Mouse (Mus musculus) lung, postnatal 0 days (tissue): Measurements from ENCODE around the gene Ncs1. TPM values are rescaled to one million over a fixed set of nuclear protein-coding genes. Genes with fewer than 3 reads are reported as not detected.

Source experiments
- ATAC-seq: fragments of 200-750 bp; cut with Nextera tagmentation; 2 replicates; pipeline ENCODE4 v1.8.0; 2017; ENCODE audit warnings: moderate library complexity
- DNase-seq: peaks from one replicate; pipeline ENCODE4 v3.0.0-alpha.2; 2016; ENCODE audit warnings: low spot score
- H3K27ac ChIP-seq: fragments of 300-500 bp; sonication (generic); 2 replicates; pipeline ENCODE4 v1.5.1; 2014; ENCODE audit warnings: antibody characterized with exemption, mild to moderate bottlenecking, low read length, mixed read lengths
- H3K27me3 ChIP-seq: fragments of 300-500 bp; sonication (generic); replicated peaks from 2 replicates; pipeline ENCODE4 v1.6.1; 2014; ENCODE audit warnings: low read length, mixed read lengths; ENCODE audit not compliant: insufficient read depth
- H3K36me3 ChIP-seq: fragments of 300-500 bp; sonication (generic); 2 replicates; pipeline ENCODE4 v1.6.1; 2014; ENCODE audit warnings: low read length, mixed read lengths; ENCODE audit not compliant: insufficient read depth
- H3K4me1 ChIP-seq: fragments of 300-500 bp; sonication (generic); 2 replicates; pipeline ENCODE4 v1.6.1; 2014; ENCODE audit warnings: antibody characterized with exemption, low read depth, low read length, mixed read lengths; ENCODE audit not compliant: insufficient read depth
- H3K4me2 ChIP-seq: fragments of 300-500 bp; sonication (generic); replicated peaks from 2 replicates; pipeline ENCODE4 v1.6.1; 2014; ENCODE audit warnings: low read depth, mild to moderate bottlenecking, low read length, moderate library complexity, mixed read lengths
- H3K4me3 ChIP-seq: fragments of 300-500 bp; sonication (generic); 2 replicates; pipeline ENCODE4 v1.5.1; 2014; ENCODE audit warnings: low read depth, low read length
- H3K9ac ChIP-seq: fragments of 300-500 bp; sonication (generic); replicated peaks from 2 replicates; pipeline ENCODE4 v1.6.1; 2014; ENCODE audit warnings: low read depth, mild to moderate bottlenecking
- H3K9me3 ChIP-seq: fragments of 300-500 bp; sonication (generic); 2 replicates; pipeline ENCODE4 v1.6.1; 2016; ENCODE audit warnings: low read length, mixed read lengths
- CTCF ChIP-seq: IDR thresholded peaks from 2 replicates; pipeline ENCODE4 v1.5.1; 2016; ENCODE audit warnings: antibody characterized with exemption, mild to moderate bottlenecking
- EP300 ChIP-seq: IDR thresholded peaks from 2 replicates; pipeline ENCODE4 v1.6.1; 2016; ENCODE audit warnings: antibody characterized with exemption, mild to moderate bottlenecking, control low read depth
- WGBS: fragments of 180-500 bp; shearing (Covaris S2); extraction: QIAGEN DNeasy Blood & Tissue Kit; methylation state at CpG from one replicate; pipeline ENCODE4 v1.1.7; 2014; 5-methylcytosine and 5-hydroxymethylcytosine counted together
- polyA plus RNA-seq: library from polyadenylated mRNA; unstranded; fragments of >200 nt; fragmentation: Nextera tagmentation; extraction: Ambion mirVana; gene quantifications from 2 replicates; pipeline ENCODE4 v1.2.1, GENCODE M21; 2015

Ncs1 gene
- polyA plus RNA-seq, 1 experiment from 2014 or later: 3.8 TPM

DNA sequence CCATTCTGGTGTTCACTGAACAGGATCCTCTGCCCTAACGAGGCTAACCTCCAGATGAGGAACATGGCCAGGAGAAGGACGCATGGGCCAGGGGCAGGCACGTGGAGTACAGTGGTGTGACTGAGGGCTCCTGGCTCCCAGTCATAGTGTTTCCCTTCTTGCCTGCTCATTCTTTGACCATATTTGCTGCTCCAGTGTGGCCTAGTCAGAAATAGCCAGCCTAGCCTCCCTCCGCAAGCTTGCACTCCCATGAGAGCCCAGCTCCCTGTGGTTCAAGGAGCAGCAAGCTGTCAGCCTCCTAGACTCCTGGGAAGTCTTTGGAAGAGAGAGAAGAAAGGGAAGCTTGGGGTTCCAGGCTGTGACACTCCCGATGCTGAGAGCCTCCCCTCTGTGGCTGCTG lies 40.9 kb upstream of the Ncs1 start:
- H3K27ac ChIP-seq: no peak overlapping the region
- H3K4me1 ChIP-seq: no peaks in the 10 kb centered on the region
- H3K9me3 ChIP-seq: no peaks in the 10 kb centered on the region
- ATAC-seq (no peak), DNase-seq (no peak)
- no peaks in the 10 kb centered on the region for H3K27me3 ChIP-seq
- H3K4me3 ChIP-seq: no peak overlapping the region
- peaks cover 12% of the 10 kb centered on the region; the same call in 1 of the 2 replicates for H3K36me3 ChIP-seq
- no peak overlapping the region for H3K4me2 ChIP-seq
- TF ChIP-seq CTCF (no peak), EP300 (no peak)
- 77% methylated on average over 5 of the region's 5 CpGs for WGBS
- no peak overlapping the region for H3K9ac ChIP-seq

DNA sequence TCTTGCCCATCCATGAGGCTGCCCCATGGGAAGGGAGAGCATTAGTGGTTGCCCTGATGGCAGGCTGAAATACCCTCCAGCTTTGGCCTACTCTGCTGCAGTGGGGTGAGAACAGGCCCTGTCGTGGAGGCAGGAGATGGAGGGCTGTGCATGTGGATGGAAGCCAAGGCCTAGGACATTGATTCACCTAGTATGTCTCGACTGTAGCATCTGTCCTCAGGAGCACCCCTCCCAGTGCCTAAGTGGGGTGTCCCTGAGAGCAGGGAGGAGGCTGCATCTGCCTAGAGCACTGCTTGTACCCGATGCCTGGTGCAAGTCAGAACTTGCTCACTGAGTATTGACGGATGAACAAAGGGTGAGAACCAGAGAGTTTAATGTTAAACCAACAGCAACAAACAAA lies 39.4 kb upstream of the Ncs1 start:
- Histone ChIP-seq H3K9me3 (no peaks in the 10 kb centered on the region), H3K9ac (no peak overlapping the region), H3K4me1 (no peaks in the 10 kb centered on the region), H3K27me3 (no peaks in the 10 kb centered on the region), H3K27ac (no peak overlapping the region), H3K36me3 (peaks cover 19% of the 10 kb centered on the region; the same call in 1 of the 2 replicates), H3K4me2 (no peak overlapping the region), H3K4me3 (no peak overlapping the region)
- DNase-seq (no peak), ATAC-seq (no peak)
- TF ChIP-seq EP300 (no peak), CTCF (no peak)
- 72% methylated on average over 4 of the region's 4 CpGs for WGBS

DNA sequence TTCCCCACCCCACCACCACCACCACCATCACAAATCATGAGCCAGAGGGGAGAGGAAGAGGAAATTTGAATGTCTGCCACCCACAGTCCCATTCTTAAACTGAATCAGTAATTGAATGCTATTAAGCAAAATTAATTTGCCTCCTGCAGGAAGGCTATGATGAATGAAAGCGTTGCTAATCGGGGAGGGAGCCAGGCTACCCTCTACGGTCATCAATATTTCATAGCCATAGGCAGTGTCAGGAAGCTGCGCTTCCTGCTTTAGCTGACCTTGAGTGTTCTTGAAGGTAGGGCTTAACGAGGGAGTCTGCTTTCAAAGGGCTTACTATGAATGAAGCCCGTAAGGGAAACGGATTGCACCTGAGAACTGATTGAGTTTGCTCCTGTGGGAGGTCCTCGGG lies 38.7 kb upstream of the Ncs1 start:
- no peaks in the 10 kb centered on the region for H3K27me3 ChIP-seq
- no peak for ATAC-seq
- TF ChIP-seq CTCF: no peak
- TF ChIP-seq EP300: no peak
- no peak overlapping the region for H3K4me2 ChIP-seq
- peaks cover 19% of the 10 kb centered on the region; the same call in 1 of the 2 replicates for H3K36me3 ChIP-seq
- H3K4me1 ChIP-seq: no peaks in the 10 kb centered on the region
- H3K27ac ChIP-seq: no peak overlapping the region
- no peak overlapping the region for H3K4me3 ChIP-seq
- H3K9me3 ChIP-seq: no peaks in the 10 kb centered on the region
- DNase-seq: no peak
- H3K9ac ChIP-seq: no peak overlapping the region
- WGBS: 59% methylated on average over 8 of the region's 8 CpGs

DNA sequence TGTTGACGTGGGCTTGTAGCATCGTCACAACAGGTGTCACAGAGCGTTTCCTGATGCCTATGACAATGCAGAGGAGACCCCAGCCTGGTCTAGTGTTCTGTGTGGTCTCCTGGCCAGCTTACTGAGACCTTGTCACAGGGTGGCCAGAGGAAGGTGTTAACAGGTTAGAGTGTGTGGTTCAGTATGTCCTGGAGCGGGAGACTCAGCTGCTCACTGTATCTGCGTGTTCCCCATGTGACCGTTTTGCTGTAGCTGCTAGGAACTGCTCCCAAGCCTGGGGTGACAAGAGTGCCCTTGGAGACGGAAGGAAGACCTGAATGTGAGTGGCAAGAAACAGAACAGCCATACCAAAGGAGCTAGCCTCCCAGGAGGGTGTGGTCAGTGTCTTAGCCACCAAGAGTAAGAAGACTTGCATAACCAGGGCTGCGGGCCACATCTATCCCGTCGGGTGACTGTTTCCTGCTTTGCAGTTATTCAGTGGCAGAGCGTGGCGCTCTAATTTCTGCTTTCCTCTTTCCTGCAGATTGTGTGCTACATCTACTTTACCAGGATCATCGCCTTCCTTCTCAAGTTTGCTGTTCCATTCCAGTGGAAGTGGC lies 37.0 kb upstream of the Ncs1 start:
- H3K36me3 ChIP-seq: peaks cover 25% of the 10 kb centered on the region; the same call in 1 of the 2 replicates
- no peaks in the 10 kb centered on the region for H3K4me1 ChIP-seq

DNA sequence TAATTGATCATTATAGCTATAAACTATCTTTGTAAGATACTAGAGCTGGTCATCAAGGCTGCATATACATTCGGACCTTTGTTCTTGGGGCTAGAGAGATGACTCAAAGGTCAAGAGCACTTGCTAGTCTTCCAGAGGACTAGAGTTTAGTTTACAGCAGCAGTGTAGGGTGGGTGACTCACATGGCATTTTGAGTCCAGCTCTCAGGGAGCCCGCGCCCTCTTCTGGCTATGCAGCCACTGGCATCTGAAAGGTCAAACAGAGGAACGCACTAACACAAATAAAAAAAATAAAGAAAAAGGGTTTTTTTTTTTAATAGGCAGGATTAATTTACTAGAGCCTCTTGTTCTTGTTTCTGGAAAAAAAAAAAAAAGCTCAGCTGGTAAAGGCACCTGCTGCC lies 36.1 kb upstream of the Ncs1 start:
- ATAC-seq (no peak), DNase-seq (no peak)
- TF ChIP-seq EP300: no peak
- TF ChIP-seq CTCF: no peak
- no peaks in the 10 kb centered on the region for H3K9me3 ChIP-seq
- peaks cover 31% of the 10 kb centered on the region; the same call in 1 of the 2 replicates for H3K36me3 ChIP-seq
- no peaks in the 10 kb centered on the region for H3K27me3 ChIP-seq
- no peak overlapping the region for H3K27ac ChIP-seq
- no peak overlapping the region for H3K4me2 ChIP-seq
- 83% methylated on average over 4 of the region's 4 CpGs for WGBS
- H3K4me3 ChIP-seq: no peak overlapping the region
- H3K9ac ChIP-seq: no peak overlapping the region
- no peaks in the 10 kb centered on the region for H3K4me1 ChIP-seq

More for the DNA sequence above, 37.0 kb upstream of the Ncs1 start:
- ATAC-seq: no peak
- Histone ChIP-seq H3K9me3 (no peaks in the 10 kb centered on the region), H3K4me2 (no peak overlapping the region), H3K27ac (no peak overlapping the region), H3K4me3 (no peak overlapping the region), H3K9ac (no peak overlapping the region), H3K27me3 (no peaks in the 10 kb centered on the region)
- WGBS: 83% methylated on average over 13 of the region's 13 CpGs
- TF ChIP-seq EP300 (no peak), CTCF (no peak)
- no peak for DNase-seq

DNA sequence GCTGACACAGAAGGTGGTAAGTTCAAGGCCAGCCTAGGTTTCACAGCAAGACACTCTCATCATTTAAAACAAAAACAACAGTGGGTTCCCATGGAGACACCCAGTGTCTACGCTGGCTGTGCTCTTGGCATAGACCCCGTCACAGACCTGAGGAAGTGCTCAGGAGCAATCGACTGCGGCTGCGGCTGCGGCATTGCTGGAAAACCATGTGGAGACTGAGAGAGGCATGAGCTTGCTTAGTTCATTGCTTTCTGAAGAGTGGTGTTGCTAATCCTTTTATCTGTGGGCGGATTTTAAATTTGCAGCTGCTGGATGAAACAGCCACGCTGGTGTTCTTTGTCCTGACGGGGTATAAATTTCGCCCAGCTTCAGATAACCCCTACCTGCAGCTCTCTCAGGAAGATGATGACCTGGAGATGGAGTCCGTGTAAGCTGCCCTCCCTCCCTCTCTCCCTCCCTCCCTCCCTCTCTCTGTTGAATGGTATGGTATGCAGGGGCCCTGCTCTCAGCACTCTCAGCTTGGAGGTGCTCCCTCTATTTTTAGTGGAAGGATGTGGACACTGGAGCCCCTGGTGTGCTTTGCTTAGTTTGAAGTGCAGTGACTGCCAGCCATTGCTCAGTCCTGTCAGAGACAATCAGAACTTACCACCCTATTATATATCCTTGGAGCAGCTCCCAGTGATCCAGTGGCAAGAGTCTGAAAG lies 35.3 kb upstream of the Ncs1 start:
- H3K9ac ChIP-seq: no peak overlapping the region
- WGBS: 79% methylated on average over 11 of the region's 11 CpGs
- H3K27ac ChIP-seq: no peak overlapping the region

More for the DNA sequence above, 35.3 kb upstream of the Ncs1 start:
- DNase-seq (no peak), ATAC-seq (no peak)
- no peaks in the 10 kb centered on the region for H3K9me3 ChIP-seq
- no peak overlapping the region for H3K4me2 ChIP-seq
- no peaks in the 10 kb centered on the region for H3K4me1 ChIP-seq
- no peak overlapping the region for H3K4me3 ChIP-seq
- no peak for TF ChIP-seq CTCF
- no peak for TF ChIP-seq EP300
- H3K36me3 ChIP-seq: peaks cover 31% of the 10 kb centered on the region; the same call in 1 of the 2 replicates
- no peaks in the 10 kb centered on the region for H3K27me3 ChIP-seq
